Comparison of ENCODE assay signal across 22 mouse cellular contexts in genomic region chr3:108795554-108796299, GRCm38 (mm10). TPM values are rescaled to one million over a fixed set of nuclear protein-coding genes. Genes with fewer than 3 reads are reported as not detected.
DNase-seq lines count a peak whose midpoint lies in the region; ATAC-seq lines count a peak whose summit lies in the region.
"Had no signal": no experiment of that assay in that cellular context is flagged by ENCODE, and none has a peak within 500 bp of the region (broad histone marks: within the 10 kb centered on the region; RNA-seq: fewer than 3 reads in every experiment).

No protein-coding gene starts in this region.

- 92% methylated on average over 7 of the region's 7 CpGs for WGBS in hindbrain, embryonic 11.5 days
- 92% methylated on average over 7 of the region's 7 CpGs for WGBS in midbrain, embryonic 11.5 days

- H3K9me3 ChIP-seq in hindbrain, embryonic 11.5 days (ENCODE audit: control insufficient read depth, low read length), result no peaks in the 10 kb centered on the region
- no peaks in the 10 kb centered on the region for H3K9me3 ChIP-seq in midbrain, embryonic 11.5 days (ENCODE audit: control insufficient read depth, low read length)
- H3K9me3 ChIP-seq: embryonic facial prominence, embryonic 13.5 days; forebrain, embryonic 15.5 days; heart, embryonic 13.5 days; hindbrain, embryonic 15.5 days; limb, embryonic 15.5 days; megakaryocyte, embryonic 14.5 days had no signal

- ATAC-seq in inflammation-experienced regulatory T-cells, adult 6 months, result peak; percentile 75
- no peak for ATAC-seq in hindbrain, embryonic 11.5 days (ENCODE audit: low FRiP score)
- ATAC-seq in midbrain, embryonic 11.5 days (ENCODE audit: low FRiP score), result no peak
- ATAC-seq: forebrain, embryonic 15.5 days; lung, postnatal 0 days; midbrain, embryonic 16.5 days had no signal

- H3K27ac ChIP-seq in hindbrain, embryonic 11.5 days (ENCODE audit: low read depth, low read length), result no peak overlapping the region
- no peak overlapping the region for H3K27ac ChIP-seq in midbrain, embryonic 11.5 days (ENCODE audit: low read depth, low read length)
- H3K27ac ChIP-seq: embryonic facial prominence, embryonic 13.5 days; forebrain, embryonic 15.5 days; heart, embryonic 13.5 days; hindbrain, embryonic 15.5 days; layer of hippocampus, adult 2 months had no signal

- DNase-seq in thymus, postnatal 25 days, result peak; percentile 6
- DNase-seq in thymus, postnatal 36 days, result no peak
- DNase-seq in T-cell, adult 2 months (ENCODE audit: low spot score), result peak; percentile 35
- DNase-seq in splenic B cell, adult 2 months (ENCODE audit: low read depth, low spot score), result peak; percentile 47
- no peak for DNase-seq in hindbrain, embryonic 11.5 days (ENCODE audit: low spot score)
- DNase-seq in layer of hippocampus, adult 9-10 months (ENCODE audit: low spot score), result no peak
- DNase-seq in midbrain, embryonic 11.5 days (ENCODE audit: low spot score, missing footprints), result no peak
- DNase-seq: adrenal gland, adult 8-10 months; cerebellum, adult 9-11 months; kidney, adult 2 months; kidney, postnatal 10 days; retina, postnatal 1 day had no signal

- H3K4me2 ChIP-seq in hindbrain, embryonic 11.5 days (replicated peaks; ENCODE audit: low read depth, low read length), result no peak overlapping the region
- no peak overlapping the region for H3K4me2 ChIP-seq in midbrain, embryonic 11.5 days
- H3K4me2 ChIP-seq: embryonic facial prominence, embryonic 13.5 days; forebrain, embryonic 15.5 days; heart, embryonic 13.5 days; hindbrain, embryonic 15.5 days; limb, embryonic 15.5 days had no signal

- H3K4me3 ChIP-seq in hindbrain, embryonic 11.5 days (ENCODE audit: low read depth, low read length), result no peak overlapping the region
- no peak overlapping the region for H3K4me3 ChIP-seq in midbrain, embryonic 11.5 days (ENCODE audit: low read depth, low read length)
- H3K4me3 ChIP-seq: embryonic facial prominence, embryonic 13.5 days; forebrain, embryonic 15.5 days; heart, embryonic 13.5 days; hindbrain, embryonic 15.5 days; layer of hippocampus, adult 2 months; limb, embryonic 15.5 days; megakaryocyte, embryonic 14.5 days had no signal

- no peak overlapping the region for H3K9ac ChIP-seq in hindbrain, embryonic 11.5 days (ENCODE audit: low read depth, low read length)
- H3K9ac ChIP-seq in midbrain, embryonic 11.5 days (ENCODE audit: low read length), result no peak overlapping the region
- H3K9ac ChIP-seq: embryonic facial prominence, embryonic 13.5 days; forebrain, embryonic 15.5 days; heart, embryonic 13.5 days; hindbrain, embryonic 15.5 days; limb, embryonic 15.5 days had no signal

- no peaks in the 10 kb centered on the region for H3K27me3 ChIP-seq in splenic B cell, adult 2 months (ENCODE audit: control insufficient read depth, insufficient read depth, low read length, poor library complexity, severe bottlenecking)
- no peaks in the 10 kb centered on the region for H3K27me3 ChIP-seq in hindbrain, embryonic 11.5 days (ENCODE audit: control insufficient read depth, insufficient read depth, low read length)
- H3K27me3 ChIP-seq in midbrain, embryonic 11.5 days (ENCODE audit: control insufficient read depth, insufficient read depth, low read length), result no peaks in the 10 kb centered on the region
- H3K27me3 ChIP-seq: embryonic facial prominence, embryonic 13.5 days; forebrain, embryonic 15.5 days; heart, embryonic 13.5 days; hindbrain, embryonic 15.5 days; limb, embryonic 15.5 days; megakaryocyte, embryonic 14.5 days had no signal

- no peaks in the 10 kb centered on the region for H3K4me1 ChIP-seq in hindbrain, embryonic 11.5 days (replicated peaks; ENCODE audit: control insufficient read depth, insufficient read depth, low read length)
- H3K4me1 ChIP-seq in midbrain, embryonic 11.5 days (ENCODE audit: control insufficient read depth, insufficient read depth, low read length), result no peaks in the 10 kb centered on the region
- H3K4me1 ChIP-seq: forebrain, embryonic 15.5 days; heart, embryonic 13.5 days; hindbrain, embryonic 15.5 days; megakaryocyte, embryonic 14.5 days had no signal

- peaks cover 13% of the 10 kb centered on the region for H3K36me3 ChIP-seq in splenic B cell, adult 2 months (ENCODE audit: control insufficient read depth, insufficient read depth, low read length, poor library complexity, severe bottlenecking)
- no peaks in the 10 kb centered on the region for H3K36me3 ChIP-seq in hindbrain, embryonic 11.5 days (ENCODE audit: control insufficient read depth, insufficient read depth, low read length)
- no peaks in the 10 kb centered on the region for H3K36me3 ChIP-seq in midbrain, embryonic 11.5 days (ENCODE audit: control insufficient read depth, insufficient read depth, low read length)

RNA-seq across cellular contexts. Expression of gene Stxbp3, which starts 44.6 kb away (rescaled TPM):
- polyA plus RNA-seq in inflammation-experienced regulatory T-cells, adult 6 months (2017; shearing (Covaris generic)), result 10 to 100 TPM; 72.7 to 91.3 (median 78.2) TPM
- polyA plus RNA-seq in hindbrain, embryonic 11.5 days (2014; fragmentation: Nextera tagmentation; extraction: Ambion mirVana), result 23.2 and 28.1 TPM in 2 replicates
- polyA plus RNA-seq in midbrain, embryonic 11.5 days (2014; fragmentation: Nextera tagmentation; extraction: Ambion mirVana), result 23.7 and 25.7 TPM in 2 replicates

RNA-seq across cellular contexts. Expression of gene Aknad1, which starts 56.3 kb away (rescaled TPM):
- not detected for polyA plus RNA-seq in inflammation-experienced regulatory T-cells, adult 6 months (2017; shearing (Covaris generic))
- polyA plus RNA-seq in hindbrain, embryonic 11.5 days (2014; fragmentation: Nextera tagmentation; extraction: Ambion mirVana), result 0.11 TPM in 1 of 2 replicates, not detected in the other
- not detected in 2 replicates for polyA plus RNA-seq in midbrain, embryonic 11.5 days (2014; fragmentation: Nextera tagmentation; extraction: Ambion mirVana)
- polyA plus RNA-seq: forebrain, embryonic 15.5 days; hindbrain, embryonic 15.5 days; kidney, adult 2 months; midbrain, embryonic 16.5 days had no signal

Comparison
In these comparisons a context has a peak if more than half of its experiments do, and no peak if none do; other contexts are left out.
1. DNase-seq: peak in thymus, postnatal 25 days (single experiment), T-cell, adult 2 months (single experiment) and splenic B cell, adult 2 months (single experiment); none in thymus, postnatal 36 days (0 of 2), hindbrain, embryonic 11.5 days (single experiment), layer of hippocampus, adult 9-10 months (single experiment) and midbrain, embryonic 11.5 days (single experiment).